In genomic region chr3:132945669-132946068, GRCm38 (mm10) we compare ENCODE assay signal across 13 mouse cellular contexts. TPM values are rescaled to one million over a fixed set of nuclear protein-coding genes. Genes with fewer than 3 reads are reported as not detected.
"Had no signal": no experiment of that assay in that cellular context is flagged by ENCODE, and none has a peak within 500 bp of the region (broad histone marks: within the 10 kb centered on the region; RNA-seq: fewer than 3 reads in every experiment).

No protein-coding gene starts in this region.

- H3K9me3 ChIP-seq: limb, embryonic 10.5 days; liver, embryonic 15.5 days; lung, embryonic 15.5 days; neural tube, embryonic 13.5 days had no signal

- H3K27me3 ChIP-seq: lung, embryonic 15.5 days had no signal

- DNase-seq: midbrain, embryonic 14.5 days; retina, postnatal 1 day; right cerebral cortex, postnatal 4 days; spleen, adult 18-20 months; thymus, adult 18-20 months; thymus, postnatal 14 days had no signal

- H3K4me2 ChIP-seq: liver, embryonic 11.5 days; liver, embryonic 15.5 days; lung, embryonic 15.5 days; neural tube, embryonic 13.5 days had no signal

- H3K9ac ChIP-seq: liver, embryonic 15.5 days; lung, embryonic 15.5 days; neural tube, embryonic 13.5 days had no signal

- H3K4me3 ChIP-seq: left cerebral cortex, adult 2 months; limb, embryonic 10.5 days; liver, embryonic 15.5 days; lung, embryonic 15.5 days; neural tube, embryonic 13.5 days had no signal

- H3K27ac ChIP-seq: left cerebral cortex, adult 2 months; liver, embryonic 15.5 days; lung, embryonic 15.5 days; neural tube, embryonic 13.5 days had no signal

- H3K36me3 ChIP-seq: limb, embryonic 10.5 days; liver, embryonic 15.5 days; neural tube, embryonic 13.5 days had no signal

RNA-seq across cellular contexts. Expression of gene Npnt, which starts 4.4 kb away (rescaled TPM):
- total RNA-seq: megakaryocyte progenitor cell, adult 5-6 weeks had no signal
